ENCODE assay signal across 17 mouse cellular contexts in the genomic region with DNA sequence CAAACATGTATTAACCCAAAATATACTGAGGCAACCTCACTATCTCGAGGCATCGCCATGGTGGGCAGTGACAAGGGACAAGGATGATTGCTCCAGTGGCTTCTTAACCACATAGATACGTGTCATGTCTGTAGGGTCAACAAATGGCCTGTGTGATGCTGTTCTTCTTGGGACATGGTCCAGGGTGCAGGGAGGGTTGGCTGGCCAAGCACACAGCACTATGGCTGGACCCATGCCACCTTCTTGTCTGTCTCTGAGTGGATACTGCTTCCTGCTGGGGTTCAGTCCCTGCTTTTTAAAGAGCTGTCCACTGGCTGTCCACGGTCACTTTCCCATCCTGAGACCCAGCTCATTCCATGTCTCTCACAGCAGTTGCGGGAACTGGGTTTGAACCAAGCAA.
A peak's percentile ranks its signal among the peaks of the same experiment; 100 is the strongest.
DNase-seq lines count a peak whose midpoint lies in the region; ATAC-seq lines count a peak whose summit lies in the region.
"Had no signal": no experiment of that assay in that cellular context is flagged by ENCODE, and none has a peak within 500 bp of the region (broad histone marks: within the 10 kb centered on the region; RNA-seq: fewer than 3 reads in every experiment).

No protein-coding gene starts in this region.

- no peak for ATAC-seq in cerebellum, adult (ENCODE audit: insufficient number of reproducible peaks, low FRiP score, low TSS enrichment)
- ATAC-seq: CD4-positive, CD25-positive, alpha-beta regulatory T cell, adult 4 months; forebrain, embryonic 14.5 days; hindbrain, postnatal 0 days; intestine, embryonic 15.5 days had no signal

- DNase-seq in cerebellum, adult 11 months, result peak; percentile 52
- peak; percentile 63 to 70 for DNase-seq in cerebellum, adult 18-20 months
- DNase-seq in cerebellum, adult 9-11 months, result peak; percentile 74
- peak; percentile 60 for DNase-seq in cerebellum, postnatal 36 days
- no peak for DNase-seq in layer of hippocampus, adult 9-10 months (ENCODE audit: low spot score)
- no peak for DNase-seq in lung, adult 18-20 months
- DNase-seq: adrenal gland, postnatal 14 days; B cell, adult 2 months; gastrocnemius, postnatal 10 days; heart, adult 2 months; heart, postnatal 14 days; kidney, adult 18-20 months had no signal

Comparison
In these comparisons a context has a peak if more than half of its experiments do, and no peak if none do; other contexts are left out.
1. DNase-seq: peak in cerebellum, adult 11 months (single experiment), cerebellum, adult 18-20 months (2 of 2), cerebellum, adult 9-11 months (single experiment) and cerebellum, postnatal 36 days (2 of 2); none in layer of hippocampus, adult 9-10 months (single experiment) and lung, adult 18-20 months (0 of 2).